Mouse (Mus musculus): ENCODE data around the gene Tmem206. TPM values are rescaled to one million over a fixed set of nuclear protein-coding genes. Genes with fewer than 3 reads are reported as not detected.

Tmem206 gene
- polyA plus RNA-seq, 1 experiment = 8.4 TPM

DNA sequence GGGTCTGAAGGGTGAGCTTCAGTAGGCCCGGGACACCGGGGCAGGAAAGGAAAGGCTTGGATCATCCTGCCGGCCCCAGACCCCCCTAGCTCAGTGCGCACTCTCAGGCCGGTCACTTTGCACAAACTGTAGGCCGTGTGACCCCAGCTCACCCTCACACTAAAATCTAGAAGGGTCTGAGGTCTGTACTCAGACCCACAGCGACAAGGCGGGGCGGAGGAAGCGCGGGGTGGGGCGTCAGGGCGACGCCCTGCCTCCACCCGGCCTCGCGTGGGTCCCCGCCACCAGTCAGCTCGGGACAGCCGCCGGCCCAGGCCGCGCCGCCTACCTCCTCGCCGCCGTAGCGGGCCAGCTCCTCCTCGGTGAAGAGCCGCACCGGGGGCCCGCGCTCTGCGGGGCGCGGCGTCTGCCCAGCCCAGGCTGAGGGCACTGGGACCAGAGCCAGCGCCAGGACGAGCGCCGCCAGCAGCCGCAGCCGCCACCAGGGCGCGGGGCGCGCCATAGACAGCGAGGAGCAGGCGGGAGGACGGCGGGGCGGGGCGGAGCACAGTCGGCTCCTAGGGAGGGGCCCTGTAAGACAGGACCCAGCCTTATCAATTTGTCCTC, 8.0 kb upstream of the Tmem206 start, which contains the start of gene Nenf:
TSS of gene Nenf (minus strand) at position 604 of the 606 bp plus-strand sequence.
- DNase-seq = peak; percentile 85
- Histone ChIP-seq H3K4me3 (replicated peaks; ENCODE audit: extremely low read depth, low read depth, low read length) (peak within 1 kb of the TSS; percentile 76), H3K4me1 (ENCODE audit: control insufficient read depth, insufficient read depth, low read length) (peaks cover 3% of the 10 kb centered on the region; the same call in 1 of the 2 replicates)
- TF ChIP-seq POLR2A (IDR thresholded peaks at IDR 0.05; ENCODE audit: borderline replicate concordance, extremely low read depth, low read depth, low read length) (0 out of 2 replicates have a peak, but pooled peaks have one; percentile 52), CTCF (IDR thresholded peaks at IDR 0.05; ENCODE audit: insufficient read depth, low read length) (no peak)
- WGBS = under 1% methylated on average over 54 of the region's 54 CpGs

- Histone ChIP-seq H3K4me1 (ENCODE audit: control insufficient read depth, insufficient read depth, low read length) (peaks cover 3% of the 10 kb centered on the region; the same call in 1 of the 2 replicates), H3K4me3 (replicated peaks; ENCODE audit: extremely low read depth, low read depth, low read length) (no peak overlapping the region)
- WGBS = 37% methylated on average over 5 of the region's 5 CpGs
- no peak for DNase-seq
- TF ChIP-seq POLR2A (IDR thresholded peaks at IDR 0.05; ENCODE audit: borderline replicate concordance, extremely low read depth, low read depth, low read length) (no peak), CTCF (IDR thresholded peaks at IDR 0.05; ENCODE audit: insufficient read depth, low read length) (no peak)
Observed at GRCm38 (mm10) chr1:191318686-191319085, 7.0 kb upstream of the Tmem206 start.

GRCm38 (mm10) chr1:191323381-191323780, 2.3 kb upstream of the Tmem206 start:
- Histone ChIP-seq H3K4me3 (replicated peaks; ENCODE audit: extremely low read depth, low read depth, low read length) (no peak overlapping the region), H3K4me1 (ENCODE audit: control insufficient read depth, insufficient read depth, low read length) (peaks cover 7% of the 10 kb centered on the region; the same call in 1 of the 2 replicates)
- no peak for DNase-seq
- WGBS = 84% methylated on average over 3 of the region's 3 CpGs
- no peak for TF ChIP-seq POLR2A (IDR thresholded peaks at IDR 0.05; ENCODE audit: borderline replicate concordance, extremely low read depth, low read depth, low read length)
- TF ChIP-seq CTCF (IDR thresholded peaks at IDR 0.05; ENCODE audit: insufficient read depth, low read length) = no peak

GRCm38 (mm10) chr1:191324733-191325590, 750 bp upstream of the Tmem206 start:
- DNase-seq = no peak
- no peak for TF ChIP-seq CTCF (IDR thresholded peaks at IDR 0.05; ENCODE audit: insufficient read depth, low read length)
- TF ChIP-seq POLR2A (IDR thresholded peaks at IDR 0.05; ENCODE audit: borderline replicate concordance, extremely low read depth, low read depth, low read length) = no peak
- peaks cover 7% of the 10 kb centered on the region; the same call in 1 of the 2 replicates for H3K4me1 ChIP-seq (ENCODE audit: control insufficient read depth, insufficient read depth, low read length)
- WGBS = 79% methylated on average over 7 of the region's 7 CpGs
- no peak overlapping the region for H3K4me3 ChIP-seq (replicated peaks; ENCODE audit: extremely low read depth, low read depth, low read length)

DNA sequence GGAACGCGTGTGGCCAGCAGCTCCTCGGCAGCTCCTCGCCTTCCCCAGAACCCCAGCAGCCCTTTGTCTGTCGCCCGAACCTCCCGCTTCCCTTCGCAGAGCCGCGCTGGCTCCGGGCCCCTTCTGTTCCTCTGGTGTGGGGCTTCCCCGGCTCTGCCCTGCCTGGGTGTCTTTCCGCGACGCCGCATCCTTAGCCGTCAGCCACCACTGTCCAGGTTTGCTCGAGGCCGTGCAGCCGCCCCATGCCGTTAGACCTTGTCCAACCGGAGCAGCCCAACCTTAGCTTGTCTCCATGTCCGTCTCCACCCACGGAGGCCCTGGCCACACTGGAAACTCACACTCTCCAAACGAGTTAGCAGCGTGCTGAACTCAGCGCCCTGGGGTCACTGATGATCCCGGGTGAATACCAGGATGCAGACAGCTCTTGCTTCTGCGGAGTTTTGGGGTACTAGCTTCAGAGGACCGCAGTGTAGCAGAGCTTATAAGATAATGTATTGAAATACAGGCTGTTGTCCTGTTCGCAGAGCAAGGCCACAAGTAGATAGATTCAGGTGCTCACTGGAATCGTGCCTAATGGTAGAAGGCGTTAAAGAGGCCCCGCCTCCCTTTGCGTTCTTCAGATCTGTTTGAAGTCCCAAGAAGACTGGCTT, 646 bp downstream of the Tmem206 start:
- H3K4me1 ChIP-seq (ENCODE audit: control insufficient read depth, insufficient read depth, low read length) = peaks cover 7% of the 10 kb centered on the region; the same call in 1 of the 2 replicates
- TF ChIP-seq POLR2A (IDR thresholded peaks at IDR 0.05; ENCODE audit: borderline replicate concordance, extremely low read depth, low read depth, low read length) (no peak), CTCF (IDR thresholded peaks at IDR 0.05; ENCODE audit: insufficient read depth, low read length) (no peak)
- H3K4me3 ChIP-seq (replicated peaks; ENCODE audit: extremely low read depth, low read depth, low read length) = peak overlapping the region; percentile 91
- 2% methylated on average over 35 of the region's 35 CpGs for WGBS
- no peak for DNase-seq

GRCm38 (mm10) chr1:191327258-191327657, 1.5 kb downstream of the Tmem206 start:
- WGBS = 70% methylated on average over 8 of the region's 8 CpGs
- no peak for DNase-seq
- H3K4me3 ChIP-seq (replicated peaks; ENCODE audit: extremely low read depth, low read depth, low read length) = no peak overlapping the region
- H3K4me1 ChIP-seq (ENCODE audit: control insufficient read depth, insufficient read depth, low read length) = peaks cover 7% of the 10 kb centered on the region; the same call in 1 of the 2 replicates
- TF ChIP-seq POLR2A (IDR thresholded peaks at IDR 0.05; ENCODE audit: borderline replicate concordance, extremely low read depth, low read depth, low read length) = no peak
- TF ChIP-seq CTCF (IDR thresholded peaks at IDR 0.05; ENCODE audit: insufficient read depth, low read length) = no peak

DNA sequence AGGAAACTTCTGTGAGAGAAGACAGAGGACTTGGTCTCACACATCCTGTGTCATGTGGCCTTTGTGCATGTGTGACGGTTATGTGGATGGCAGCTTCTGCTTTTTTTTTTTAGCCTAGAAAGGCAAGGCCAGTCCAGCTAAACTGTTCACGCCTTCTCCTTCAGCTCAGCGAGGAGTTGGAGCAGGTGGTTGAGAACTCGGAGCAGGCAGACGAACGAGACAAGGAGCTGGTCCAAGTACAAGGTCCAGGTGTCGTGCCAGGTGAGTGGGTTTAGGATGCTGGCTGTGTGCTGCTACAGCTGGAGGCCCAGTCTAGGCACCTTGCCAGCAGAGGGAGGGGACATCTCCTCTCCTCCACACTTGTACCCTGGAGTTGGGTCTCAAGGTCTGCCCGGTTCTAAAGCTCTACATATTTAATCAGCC, 2.3 kb downstream of the Tmem206 start:
- TF ChIP-seq CTCF (IDR thresholded peaks at IDR 0.05; ENCODE audit: insufficient read depth, low read length) (no peak), POLR2A (IDR thresholded peaks at IDR 0.05; ENCODE audit: borderline replicate concordance, extremely low read depth, low read depth, low read length) (no peak)
- DNase-seq = no peak
- Histone ChIP-seq H3K4me3 (replicated peaks; ENCODE audit: extremely low read depth, low read depth, low read length) (no peak overlapping the region), H3K4me1 (ENCODE audit: control insufficient read depth, insufficient read depth, low read length) (peaks cover 7% of the 10 kb centered on the region; the same call in 1 of the 2 replicates)
- 71% methylated on average over 8 of the region's 8 CpGs for WGBS

GRCm38 (mm10) chr1:191330356-191330755, 4.6 kb downstream of the Tmem206 start:
- H3K4me1 ChIP-seq (ENCODE audit: control insufficient read depth, insufficient read depth, low read length) = peaks cover 7% of the 10 kb centered on the region; the same call in 1 of the 2 replicates
- no peak overlapping the region for H3K4me3 ChIP-seq (replicated peaks; ENCODE audit: extremely low read depth, low read depth, low read length)
- WGBS = 86% methylated on average over 4 of the region's 4 CpGs
- no peak for DNase-seq
- TF ChIP-seq POLR2A (IDR thresholded peaks at IDR 0.05; ENCODE audit: borderline replicate concordance, extremely low read depth, low read depth, low read length) (no peak), CTCF (IDR thresholded peaks at IDR 0.05; ENCODE audit: insufficient read depth, low read length) (no peak)

- TF ChIP-seq POLR2A (IDR thresholded peaks at IDR 0.05; ENCODE audit: borderline replicate concordance, extremely low read depth, low read depth, low read length) (no peak), CTCF (IDR thresholded peaks at IDR 0.05; ENCODE audit: insufficient read depth, low read length) (no peak)
- Histone ChIP-seq H3K4me1 (ENCODE audit: control insufficient read depth, insufficient read depth, low read length) (no peaks in the 10 kb centered on the region), H3K4me3 (replicated peaks; ENCODE audit: extremely low read depth, low read depth, low read length) (no peak overlapping the region)
- DNase-seq = no peak
- 76% methylated on average over 5 of the region's 5 CpGs for WGBS
Observed at GRCm38 (mm10) chr1:191334500-191334899, 8.8 kb downstream of the Tmem206 start.

All from lung, adult 2 months (tissue).